Mouse (Mus musculus) hindbrain, postnatal 0 days (tissue): ENCODE data around the gene Far1. TPM values are rescaled to one million over a fixed set of nuclear protein-coding genes. Genes with fewer than 3 reads are reported as not detected.

Source experiments
- ATAC-seq: fragments of 200-750 bp; cut with Nextera tagmentation; 2 replicates; pipeline ENCODE4 v1.8.0; 2017; ENCODE audit warnings: mild to moderate bottlenecking, moderate TSS enrichment, moderate library complexity
- DNase-seq: peaks from one replicate; pipeline ENCODE4 v3.0.0-alpha.2; 2015; ENCODE audit warnings: low spot score
- H3K27ac ChIP-seq: fragments of 300-500 bp; sonication (generic); 2 replicates; pipeline ENCODE4 v1.5.1; 2014; ENCODE audit warnings: mild to moderate bottlenecking
- H3K27me3 ChIP-seq: fragments of 300-500 bp; sonication (generic); 2 replicates; pipeline ENCODE4 v1.6.1; 2014; ENCODE audit warnings: low read length, mixed read lengths; ENCODE audit not compliant: insufficient read depth
- H3K36me3 ChIP-seq: fragments of 300-500 bp; sonication (generic); 2 replicates; pipeline ENCODE4 v1.6.1; 2014; ENCODE audit warnings: low read length, mixed read lengths; ENCODE audit not compliant: insufficient read depth
- H3K4me1 ChIP-seq: fragments of 300-500 bp; sonication (generic); 2 replicates; pipeline ENCODE4 v1.6.1; 2014; ENCODE audit warnings: antibody characterized with exemption, low read length, mixed read lengths; ENCODE audit not compliant: insufficient read depth
- H3K4me2 ChIP-seq: fragments of 300-500 bp; sonication (generic); 2 replicates; pipeline ENCODE4 v1.6.1; 2014; ENCODE audit warnings: low read depth, mild to moderate bottlenecking, low read length, moderate library complexity, mixed read lengths
- H3K4me3 ChIP-seq: fragments of 300-500 bp; sonication (generic); 2 replicates; pipeline ENCODE4 v1.5.1; 2014; ENCODE audit warnings: low read length
- H3K9ac ChIP-seq: fragments of 300-500 bp; sonication (generic); replicated peaks from 2 replicates; pipeline ENCODE4 v1.6.1; 2014; ENCODE audit warnings: mild to moderate bottlenecking, low read length, moderate library complexity, mixed read lengths
- H3K9me3 ChIP-seq: fragments of 300-500 bp; sonication (generic); 2 replicates; pipeline ENCODE4 v1.6.1; 2016; ENCODE audit warnings: low read length, mixed read lengths
- CTCF ChIP-seq: IDR thresholded peaks from 2 replicates; pipeline ENCODE4 v1.5.1; 2016; ENCODE audit warnings: antibody characterized with exemption, control low read depth, low read depth
- WGBS: fragments of 180-500 bp; shearing (Covaris S2); extraction: QIAGEN DNeasy Blood & Tissue Kit; methylation state at CpG from one replicate; pipeline ENCODE4 v1.1.7; 2014; 5-methylcytosine and 5-hydroxymethylcytosine counted together
- polyA plus RNA-seq: library from polyadenylated mRNA; unstranded; fragments of >200 nt; fragmentation: Nextera tagmentation; extraction: Ambion mirVana; gene quantifications from 2 replicates; pipeline ENCODE4 v1.2.1, GENCODE M21; 2015
- total RNA-seq: library from RNA; depleted of rRNA; stranded (reverse); fragments of >200 nt; gene quantifications from 2 replicates; pipeline ENCODE4 v1.2.3, GENCODE M21; 2014

The Far1 gene
- total and polyA plus RNA-seq, 2 experiments from 2014 or later, result 46.5 to 52.9 TPM

DNA sequence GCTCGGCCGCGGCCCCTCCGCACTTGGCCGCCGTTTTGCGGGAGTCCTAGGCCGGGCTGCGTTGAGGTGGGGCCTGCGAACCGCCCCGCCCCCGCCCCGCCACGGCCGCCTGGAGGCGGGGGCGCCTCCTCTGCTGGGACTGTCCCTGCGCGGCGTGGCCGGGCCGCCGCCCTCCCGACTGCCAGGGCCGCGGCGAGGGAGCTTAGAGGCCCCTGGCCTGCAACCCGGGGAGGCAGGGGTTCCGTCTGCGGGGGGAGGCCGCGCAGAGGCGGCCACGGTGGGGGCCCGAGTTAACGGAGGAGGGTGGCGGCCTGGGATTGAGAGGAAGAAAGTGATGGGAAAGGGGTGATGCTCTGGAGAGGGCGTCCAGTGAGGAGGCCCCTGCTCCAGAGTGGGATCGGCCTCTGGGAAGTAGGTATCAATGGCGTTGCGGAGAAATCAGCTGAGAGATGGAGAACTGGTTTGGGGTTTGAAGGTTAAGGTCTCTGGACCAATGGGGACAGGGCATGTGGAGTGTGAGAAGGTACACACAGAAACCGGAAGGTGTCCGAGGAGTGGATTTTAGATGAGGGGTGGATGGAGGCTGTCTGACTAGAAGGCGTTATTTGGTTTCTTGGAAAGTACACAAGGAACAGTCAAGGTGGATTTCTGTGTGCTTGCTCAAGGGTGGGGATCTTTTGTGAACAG lies 472 bp downstream of the Far1 start:
- WGBS, result under 1% methylated on average over 35 of the region's 45 CpGs
- Histone ChIP-seq H3K27ac (peak overlapping the region; percentile 91), H3K9me3 (no peaks in the 10 kb centered on the region), H3K36me3 (no peaks in the 10 kb centered on the region), H3K9ac (peak overlapping the region; percentile 94), H3K27me3 (0 out of 2 replicates have a peak, but pooled peaks cover 4% of the 10 kb centered on the region), H3K4me2 (peak overlapping the region; percentile 100), H3K4me1 (0 out of 2 replicates have a peak, but pooled peaks cover 4% of the 10 kb centered on the region), H3K4me3 (peak overlapping the region; percentile 100)
- ATAC-seq (peak; percentile 73), DNase-seq (peak; percentile 32)
- no peak for TF ChIP-seq CTCF

DNA sequence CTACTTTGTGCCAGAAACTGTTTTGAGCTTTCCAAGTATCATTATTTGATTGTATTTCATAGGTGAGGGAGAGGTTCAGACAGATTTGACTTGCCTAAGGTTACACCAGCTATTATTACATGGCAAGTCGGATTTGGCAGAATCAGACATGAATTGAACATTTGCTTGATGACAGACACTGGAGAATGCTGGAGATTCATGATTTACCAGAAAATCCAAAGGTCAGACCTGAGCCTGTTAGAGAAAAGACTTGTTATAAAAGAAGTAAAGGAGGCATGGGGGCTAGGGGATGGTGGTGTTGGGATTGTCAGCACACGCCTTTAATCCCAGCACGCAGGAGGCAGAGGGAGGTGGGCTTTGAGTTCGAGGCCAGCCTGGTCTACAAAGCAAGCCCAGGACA lies 2.2 kb downstream of the Far1 start:
- ATAC-seq (no peak), DNase-seq (no peak)
- H3K9ac ChIP-seq, result no peak overlapping the region
- no peaks in the 10 kb centered on the region for H3K36me3 ChIP-seq
- 0 out of 2 replicates have a peak, but pooled peaks cover 4% of the 10 kb centered on the region for H3K27me3 ChIP-seq
- H3K27ac ChIP-seq, result no peak overlapping the region
- H3K4me1 ChIP-seq, result 0 out of 2 replicates have a peak, but pooled peaks cover 4% of the 10 kb centered on the region
- no peak overlapping the region for H3K4me2 ChIP-seq
- no peak for TF ChIP-seq CTCF
- no peaks in the 10 kb centered on the region for H3K9me3 ChIP-seq
- 84% methylated on average over 4 of the region's 4 CpGs for WGBS
- no peak overlapping the region for H3K4me3 ChIP-seq

DNA sequence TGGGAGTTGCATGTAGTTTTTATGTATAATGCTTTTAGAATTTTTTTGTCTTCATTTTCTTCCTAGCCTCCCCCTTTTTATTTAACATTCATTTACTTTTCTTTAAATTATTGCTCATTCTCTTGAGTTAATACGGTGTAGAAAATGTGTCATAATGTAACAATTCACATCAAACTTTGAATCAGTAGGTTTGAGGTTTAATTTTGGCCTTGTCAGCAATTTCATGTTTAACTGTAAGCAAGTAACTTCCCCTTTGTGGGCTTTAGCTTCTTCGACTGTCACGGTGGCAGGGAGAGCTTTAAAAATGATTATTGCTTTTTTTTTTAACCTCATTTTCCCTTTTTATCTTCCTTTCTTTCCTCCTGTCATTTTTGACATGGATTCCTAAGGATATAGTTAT lies 4.8 kb downstream of the Far1 start:
- no peak for ATAC-seq

DNA sequence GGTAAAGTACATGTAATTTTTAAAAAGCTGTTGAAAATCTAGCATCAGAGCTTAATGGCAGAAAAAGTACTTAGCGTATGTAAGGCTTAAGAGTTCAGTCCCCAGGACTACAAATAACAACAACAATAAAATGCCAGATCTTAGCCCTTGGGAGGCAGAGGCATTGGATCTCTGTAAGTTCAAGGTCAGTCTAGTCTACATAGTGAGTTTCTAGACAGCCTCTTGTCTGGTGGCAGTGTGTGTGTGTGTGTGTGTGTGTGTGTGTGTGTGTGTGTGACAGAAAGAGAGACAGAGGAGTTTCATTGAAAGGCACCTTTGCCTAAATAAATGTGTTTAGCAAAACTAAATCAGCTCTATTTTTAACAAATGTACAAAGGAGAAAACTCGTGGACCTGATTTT lies 5.3 kb downstream of the Far1 start:
- no peaks in the 10 kb centered on the region for H3K9me3 ChIP-seq
- no peaks in the 10 kb centered on the region for H3K36me3 ChIP-seq
- no peak overlapping the region for H3K9ac ChIP-seq
- no peak overlapping the region for H3K27ac ChIP-seq
- no peak for TF ChIP-seq CTCF
- 0 out of 2 replicates have a peak, but pooled peaks cover 4% of the 10 kb centered on the region for H3K4me1 ChIP-seq
- H3K4me3 ChIP-seq, result no peak overlapping the region
- 90% methylated on average over 2 of the region's 2 CpGs for WGBS
- ATAC-seq (no peak), DNase-seq (no peak)
- no peaks in the 10 kb centered on the region for H3K27me3 ChIP-seq
- no peak overlapping the region for H3K4me2 ChIP-seq

More for the DNA sequence above, 4.8 kb downstream of the Far1 start:
- no peak for DNase-seq
- H3K36me3 ChIP-seq, result no peaks in the 10 kb centered on the region
- no peak overlapping the region for H3K27ac ChIP-seq
- no peak overlapping the region for H3K4me2 ChIP-seq
- 0 out of 2 replicates have a peak, but pooled peaks cover 4% of the 10 kb centered on the region for H3K4me1 ChIP-seq
- WGBS, result 64% methylated on average over 3 of the region's 3 CpGs
- TF ChIP-seq CTCF, result no peak
- no peak overlapping the region for H3K9ac ChIP-seq
- no peak overlapping the region for H3K4me3 ChIP-seq
- no peaks in the 10 kb centered on the region for H3K9me3 ChIP-seq
- no peaks in the 10 kb centered on the region for H3K27me3 ChIP-seq

DNA sequence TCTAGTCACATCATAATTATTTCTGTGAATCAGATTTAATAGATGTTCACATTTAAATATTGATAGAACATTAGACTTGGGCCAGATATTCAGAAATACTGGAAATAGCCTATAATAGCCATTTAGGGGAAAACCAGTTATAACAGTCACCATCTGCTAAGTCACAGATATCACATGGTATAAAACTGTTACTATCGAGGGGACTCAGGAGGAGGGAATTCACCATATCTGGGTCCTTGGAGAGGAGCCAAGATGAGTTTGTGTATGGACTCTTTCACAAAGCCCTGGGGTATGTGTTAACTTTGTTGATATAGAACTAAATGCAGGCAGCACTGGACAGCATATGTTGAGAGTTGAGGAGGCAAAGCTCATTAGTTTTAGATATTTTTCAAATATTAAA lies 29.5 kb downstream of the Far1 start:
- TF ChIP-seq CTCF, result no peak
- DNase-seq (no peak), ATAC-seq (no peak)
- 16% methylated on average over 1 of the region's 1 CpGs for WGBS
- Histone ChIP-seq H3K4me1 (no peaks in the 10 kb centered on the region), H3K9ac (no peak overlapping the region), H3K9me3 (no peaks in the 10 kb centered on the region), H3K36me3 (no peaks in the 10 kb centered on the region), H3K27me3 (no peaks in the 10 kb centered on the region), H3K4me3 (no peak overlapping the region), H3K4me2 (no peak overlapping the region), H3K27ac (no peak overlapping the region)

DNA sequence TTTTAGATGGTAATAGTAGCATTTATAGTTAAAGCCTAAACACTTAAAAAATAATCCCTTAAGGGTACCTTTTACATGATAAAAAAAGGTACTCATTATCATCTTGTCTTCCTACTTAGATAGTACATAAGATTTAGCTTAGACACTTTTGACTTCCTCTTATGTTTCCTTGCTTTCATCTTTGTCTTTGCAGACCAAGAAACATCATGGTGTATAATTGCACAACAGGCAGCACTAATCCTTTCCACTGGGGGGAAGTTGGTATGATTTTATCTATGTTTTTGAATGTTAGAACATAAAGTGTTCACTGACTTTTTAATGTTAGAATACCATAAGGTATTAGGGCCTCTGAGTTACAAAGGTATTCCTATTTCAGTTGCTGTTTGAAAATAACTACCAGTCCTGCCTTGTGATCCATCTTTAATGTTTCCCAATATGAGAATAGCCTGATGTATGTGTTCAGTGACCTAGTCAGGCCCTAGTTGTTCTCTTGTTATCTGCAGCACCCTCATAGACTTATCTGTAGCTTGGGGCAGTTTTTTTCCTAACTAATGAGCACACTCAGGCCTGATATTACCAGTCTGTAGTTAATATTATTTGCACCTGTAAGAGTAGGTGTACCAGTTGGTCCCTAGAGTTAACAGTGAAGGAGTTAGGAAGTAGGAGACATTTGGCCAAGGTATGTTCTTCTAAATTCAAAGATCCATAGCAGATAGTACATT lies 38.3 kb downstream of the Far1 start:
- no peak overlapping the region for H3K27ac ChIP-seq
- H3K4me1 ChIP-seq, result no peaks in the 10 kb centered on the region
- no peak for DNase-seq
- no peak overlapping the region for H3K9ac ChIP-seq
- no peak for ATAC-seq
- H3K36me3 ChIP-seq, result no peaks in the 10 kb centered on the region; the same call in 1 of the 2 replicates
- no peak overlapping the region for H3K4me3 ChIP-seq
- no peaks in the 10 kb centered on the region for H3K27me3 ChIP-seq
- TF ChIP-seq CTCF, result no peak
- no peaks in the 10 kb centered on the region for H3K9me3 ChIP-seq
- no peak overlapping the region for H3K4me2 ChIP-seq

DNA sequence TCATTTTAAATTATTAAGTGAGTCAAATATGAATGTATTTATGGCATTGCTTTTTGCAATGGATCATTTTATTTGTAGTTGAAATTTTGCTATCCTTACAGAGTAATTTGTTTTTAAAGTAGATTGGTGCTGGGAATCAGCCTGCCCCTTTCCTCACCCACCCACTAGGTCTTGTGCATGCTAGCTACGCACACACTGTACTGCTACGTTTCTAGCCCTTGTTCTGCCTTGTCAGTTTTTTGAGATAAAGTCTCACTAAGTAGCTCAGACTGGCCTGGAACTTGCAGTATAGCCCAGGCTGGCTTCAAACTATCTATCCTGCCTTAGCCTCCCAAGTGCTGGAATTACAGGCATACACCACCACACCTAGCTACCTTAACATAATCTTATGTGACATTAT lies 38.9 kb downstream of the Far1 start:
- H3K4me1 ChIP-seq, result no peaks in the 10 kb centered on the region
- no peak overlapping the region for H3K27ac ChIP-seq
- no peak overlapping the region for H3K9ac ChIP-seq
- no peaks in the 10 kb centered on the region for H3K27me3 ChIP-seq
- no peak for TF ChIP-seq CTCF
- no peak overlapping the region for H3K4me3 ChIP-seq
- H3K4me2 ChIP-seq, result no peak overlapping the region
- H3K9me3 ChIP-seq, result no peaks in the 10 kb centered on the region
- no peaks in the 10 kb centered on the region; the same call in 1 of the 2 replicates for H3K36me3 ChIP-seq
- DNase-seq (no peak), ATAC-seq (no peak)
- whole genome bisulfite sequencing, result 94% methylated on average over 2 of the region's 2 CpGs
